Mouse (Mus musculus): ENCODE data around the gene Map4k3. TPM values are rescaled to one million over a fixed set of nuclear protein-coding genes. Genes with fewer than 3 reads are reported as not detected.

The Map4k3 gene
- polyA plus RNA-seq, 1 experiment from 2014 or later: 34.7 TPM

GRCm38 (mm10) chr17:80676859-80677535 lies 51.3 kb downstream of the Map4k3 start:
- WGBS: 84% methylated on average over 11 of the region's 11 CpGs
- Histone ChIP-seq H3K27me3 (no peaks in the 10 kb centered on the region), H3K36me3 (0 out of 2 replicates have a peak, but pooled peaks cover 4% of the 10 kb centered on the region), H3K4me3 (no peak overlapping the region), H3K27ac (no peak overlapping the region), H3K9ac (no peak overlapping the region), H3K4me1 (no peaks in the 10 kb centered on the region), H3K4me2 (replicated peaks) (no peak overlapping the region), H3K9me3 (no peaks in the 10 kb centered on the region)
- ATAC-seq (ENCODE audit: insufficient number of reproducible peaks, insufficient read depth, low FRiP score, low TSS enrichment): no peak

- Histone ChIP-seq H3K4me2 (replicated peaks) (no peak overlapping the region), H3K4me1 (no peaks in the 10 kb centered on the region), H3K36me3 (0 out of 2 replicates have a peak, but pooled peaks cover 4% of the 10 kb centered on the region), H3K9ac (no peak overlapping the region), H3K9me3 (no peaks in the 10 kb centered on the region), H3K27ac (no peak overlapping the region), H3K27me3 (no peaks in the 10 kb centered on the region), H3K4me3 (no peak overlapping the region)
- no peak for ATAC-seq (ENCODE audit: insufficient number of reproducible peaks, insufficient read depth, low FRiP score, low TSS enrichment)
- WGBS: 61% methylated on average over 2 of the region's 2 CpGs
Measured at GRCm38 (mm10) chr17:80676211-80676610, 52.1 kb downstream of the Map4k3 start.

- Histone ChIP-seq H3K4me1 (no peaks in the 10 kb centered on the region), H3K9me3 (no peaks in the 10 kb centered on the region), H3K9ac (no peak overlapping the region), H3K27ac (no peak overlapping the region), H3K36me3 (no peaks in the 10 kb centered on the region), H3K4me3 (no peak overlapping the region), H3K27me3 (no peaks in the 10 kb centered on the region), H3K4me2 (replicated peaks) (no peak overlapping the region)
- 80% methylated on average over 1 of the region's 1 CpGs for WGBS
- ATAC-seq (ENCODE audit: insufficient number of reproducible peaks, insufficient read depth, low FRiP score, low TSS enrichment): no peak
Measured at GRCm38 (mm10) chr17:80670395-80670794, 57.9 kb downstream of the Map4k3 start.

- H3K4me1 ChIP-seq: no peaks in the 10 kb centered on the region
- H3K4me2 ChIP-seq (replicated peaks): no peak overlapping the region
- H3K36me3 ChIP-seq: no peaks in the 10 kb centered on the region; the same call in 1 of the 2 replicates
- H3K4me3 ChIP-seq: no peak overlapping the region
- ATAC-seq (ENCODE audit: insufficient number of reproducible peaks, insufficient read depth, low FRiP score, low TSS enrichment): no peak
- no peak overlapping the region for H3K27ac ChIP-seq
- H3K9me3 ChIP-seq: no peaks in the 10 kb centered on the region
- no peaks in the 10 kb centered on the region for H3K27me3 ChIP-seq
- no peak overlapping the region for H3K9ac ChIP-seq
- 80% methylated on average over 4 of the region's 4 CpGs for WGBS
Measured at GRCm38 (mm10) chr17:80663623-80664022, 64.7 kb downstream of the Map4k3 start.

- Histone ChIP-seq H3K4me2 (replicated peaks) (no peak overlapping the region), H3K9ac (no peak overlapping the region), H3K27me3 (no peaks in the 10 kb centered on the region), H3K9me3 (no peaks in the 10 kb centered on the region), H3K36me3 (no peaks in the 10 kb centered on the region; the same call in 1 of the 2 replicates), H3K4me1 (no peaks in the 10 kb centered on the region), H3K27ac (no peak overlapping the region), H3K4me3 (no peak overlapping the region)
- 50% methylated on average over 7 of the region's 7 CpGs for WGBS
- 0 out of 2 replicates have a peak, but pooled peaks have one; percentile 50 for ATAC-seq (ENCODE audit: insufficient number of reproducible peaks, insufficient read depth, low FRiP score, low TSS enrichment)
Measured at GRCm38 (mm10) chr17:80662836-80663620, 65.3 kb downstream of the Map4k3 start.

- Histone ChIP-seq H3K27ac (no peak overlapping the region), H3K4me2 (replicated peaks) (no peak overlapping the region), H3K4me3 (no peak overlapping the region), H3K9me3 (no peaks in the 10 kb centered on the region), H3K4me1 (no peaks in the 10 kb centered on the region), H3K36me3 (no peaks in the 10 kb centered on the region; the same call in 1 of the 2 replicates), H3K9ac (no peak overlapping the region), H3K27me3 (no peaks in the 10 kb centered on the region)
- WGBS: 78% methylated on average over 3 of the region's 3 CpGs
- ATAC-seq (ENCODE audit: insufficient number of reproducible peaks, insufficient read depth, low FRiP score, low TSS enrichment): no peak
Measured at GRCm38 (mm10) chr17:80661896-80662295, 66.4 kb downstream of the Map4k3 start.

- 83% methylated on average over 15 of the region's 15 CpGs for WGBS
- Histone ChIP-seq H3K27me3 (no peaks in the 10 kb centered on the region), H3K4me3 (no peak overlapping the region), H3K9me3 (no peaks in the 10 kb centered on the region), H3K9ac (no peak overlapping the region), H3K4me1 (no peaks in the 10 kb centered on the region), H3K27ac (no peak overlapping the region), H3K36me3 (no peaks in the 10 kb centered on the region; the same call in 1 of the 2 replicates), H3K4me2 (replicated peaks) (no peak overlapping the region)
- ATAC-seq (ENCODE audit: insufficient number of reproducible peaks, insufficient read depth, low FRiP score, low TSS enrichment): no peak
Measured at GRCm38 (mm10) chr17:80660707-80661380, 67.4 kb downstream of the Map4k3 start.

- peaks cover under 1% of the 10 kb centered on the region; the same call in 1 of the 2 replicates for H3K36me3 ChIP-seq
- no peaks in the 10 kb centered on the region for H3K4me1 ChIP-seq
- no peaks in the 10 kb centered on the region for H3K27me3 ChIP-seq
- 81% methylated on average over 2 of the region's 2 CpGs for WGBS
- H3K4me3 ChIP-seq: no peak overlapping the region
- H3K9ac ChIP-seq: no peak overlapping the region
- H3K4me2 ChIP-seq (replicated peaks): no peak overlapping the region
- H3K9me3 ChIP-seq: no peaks in the 10 kb centered on the region
- no peak for ATAC-seq (ENCODE audit: insufficient number of reproducible peaks, insufficient read depth, low FRiP score, low TSS enrichment)
- H3K27ac ChIP-seq: no peak overlapping the region
Measured at GRCm38 (mm10) chr17:80660234-80660633, 68.1 kb downstream of the Map4k3 start.

- Histone ChIP-seq H3K27me3 (no peaks in the 10 kb centered on the region), H3K4me3 (no peak overlapping the region), H3K9me3 (no peaks in the 10 kb centered on the region), H3K27ac (no peak overlapping the region), H3K9ac (no peak overlapping the region), H3K4me1 (no peaks in the 10 kb centered on the region), H3K36me3 (peaks cover 5% of the 10 kb centered on the region; the same call in 1 of the 2 replicates), H3K4me2 (replicated peaks) (no peak overlapping the region)
- no peak for ATAC-seq (ENCODE audit: insufficient number of reproducible peaks, insufficient read depth, low FRiP score, low TSS enrichment)
- WGBS: 87% methylated on average over 5 of the region's 5 CpGs
Measured at GRCm38 (mm10) chr17:80659821-80660220, 68.5 kb downstream of the Map4k3 start.

- 85% methylated on average over 3 of the region's 3 CpGs for WGBS
- Histone ChIP-seq H3K4me2 (replicated peaks) (no peak overlapping the region), H3K9me3 (no peaks in the 10 kb centered on the region), H3K27ac (no peak overlapping the region), H3K36me3 (peaks cover 14% of the 10 kb centered on the region; the same call in 1 of the 2 replicates), H3K27me3 (no peaks in the 10 kb centered on the region), H3K4me1 (no peaks in the 10 kb centered on the region), H3K4me3 (no peak overlapping the region), H3K9ac (no peak overlapping the region)
- ATAC-seq (ENCODE audit: insufficient number of reproducible peaks, insufficient read depth, low FRiP score, low TSS enrichment): no peak
Measured at GRCm38 (mm10) chr17:80654323-80654722, 74.0 kb downstream of the Map4k3 start.

GRCm38 (mm10) chr17:80652740-80653139 lies 75.5 kb downstream of the Map4k3 start:
- no peak overlapping the region for H3K27ac ChIP-seq
- ATAC-seq (ENCODE audit: insufficient number of reproducible peaks, insufficient read depth, low FRiP score, low TSS enrichment): no peak
- H3K4me3 ChIP-seq: no peak overlapping the region
- H3K36me3 ChIP-seq: peaks cover 25% of the 10 kb centered on the region
- 47% methylated on average over 6 of the region's 6 CpGs for WGBS
- no peak overlapping the region for H3K4me2 ChIP-seq (replicated peaks)
- H3K27me3 ChIP-seq: no peaks in the 10 kb centered on the region
- no peaks in the 10 kb centered on the region for H3K4me1 ChIP-seq
- no peak overlapping the region for H3K9ac ChIP-seq
- no peaks in the 10 kb centered on the region for H3K9me3 ChIP-seq
